In the genomic region with DNA sequence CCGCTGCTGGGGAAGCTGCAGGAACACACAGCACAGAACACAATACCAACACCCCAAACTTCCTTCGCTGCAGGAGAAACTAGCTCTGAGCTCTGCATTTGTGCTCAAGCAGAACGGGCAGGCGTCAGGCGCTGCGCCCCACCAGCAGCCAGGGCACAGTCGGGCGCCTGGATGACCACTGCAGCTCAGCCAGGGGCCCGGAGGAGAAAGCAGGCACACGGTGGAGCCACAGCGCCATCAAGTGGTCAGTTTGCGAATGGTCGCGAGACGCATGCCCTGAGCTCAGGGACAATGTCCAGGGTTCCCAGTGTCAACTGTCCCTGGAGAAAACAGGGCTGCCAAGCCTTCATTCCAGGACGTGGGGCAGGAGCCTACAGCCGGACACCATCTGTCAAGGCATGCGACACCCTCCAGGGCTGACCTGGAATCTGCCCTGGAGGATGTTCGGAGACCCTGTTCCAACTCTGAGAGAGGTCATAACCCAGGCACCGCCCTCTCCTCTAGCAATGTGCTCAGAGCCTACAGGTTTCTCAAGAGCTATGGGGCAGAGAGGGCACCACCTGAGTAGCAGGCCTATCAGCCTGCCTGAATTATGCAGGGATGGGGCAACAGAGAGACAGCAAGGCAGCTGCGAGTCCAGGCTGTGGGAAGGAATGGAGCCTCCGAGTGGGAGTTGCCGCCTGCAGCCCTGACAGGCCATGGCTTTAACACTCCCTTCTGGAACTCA, we compare ENCODE assay signal across 7 mouse cellular contexts.
DNase-seq lines count a peak whose midpoint lies in the region; ATAC-seq and TF ChIP-seq lines count a peak whose summit lies in the region.

No protein-coding gene starts in this region.

- WGBS in embryonic facial prominence, embryonic 10.5 days = 4% methylated on average over 23 of the region's 23 CpGs
- 6% methylated on average over 23 of the region's 23 CpGs for WGBS in intestine, postnatal 0 days
- 3% methylated on average over 23 of the region's 23 CpGs for WGBS in limb, embryonic 10.5 days
- WGBS in midbrain, embryonic 12.5 days = 9% methylated on average over 23 of the region's 23 CpGs
- WGBS in small intestine, adult 2 months = 10% methylated on average over 23 of the region's 23 CpGs

- no peaks in the 10 kb centered on the region for H3K27me3 ChIP-seq in embryonic facial prominence, embryonic 10.5 days (replicated peaks; ENCODE audit: low read depth, poor library complexity, severe bottlenecking)
- H3K27me3 ChIP-seq in intestine, postnatal 0 days (replicated peaks; ENCODE audit: control insufficient read depth, insufficient read depth, low read length) = no peaks in the 10 kb centered on the region
- peaks cover 13% of the 10 kb centered on the region for H3K27me3 ChIP-seq in limb, embryonic 10.5 days (ENCODE audit: low read depth, poor library complexity, severe bottlenecking)
- H3K27me3 ChIP-seq in midbrain, embryonic 12.5 days = peaks cover 33% of the 10 kb centered on the region
- no peaks in the 10 kb centered on the region for H3K27me3 ChIP-seq in small intestine, adult 2 months (ENCODE audit: control insufficient read depth, insufficient read depth, low read length)

- peak overlapping the region; percentile 38 for H3K4me3 ChIP-seq in embryonic facial prominence, embryonic 10.5 days
- peak overlapping the region; percentile 22; the same call in 1 of the 2 replicates for H3K4me3 ChIP-seq in intestine, postnatal 0 days (ENCODE audit: low read depth, low read length)
- H3K4me3 ChIP-seq in limb, embryonic 10.5 days = peak overlapping the region; percentile 36
- peak overlapping the region; percentile 21; the same call in 1 of the 2 replicates for H3K4me3 ChIP-seq in midbrain, embryonic 12.5 days
- peak overlapping the region; percentile 37 for H3K4me3 ChIP-seq in small intestine, adult 2 months (ENCODE audit: low read depth, low read length)

- ATAC-seq in granulocyte monocyte progenitor cell, adult 5-6 weeks (replicated peaks; ENCODE audit: poor library complexity, severe bottlenecking) = peak; percentile 92
- peak; percentile 73 for ATAC-seq in intestine, postnatal 0 days
- ATAC-seq in midbrain, embryonic 12.5 days (ENCODE audit: low FRiP score, low read depth) = peak; percentile 85

- no peaks in the 10 kb centered on the region for H3K9me3 ChIP-seq in embryonic facial prominence, embryonic 10.5 days
- no peaks in the 10 kb centered on the region for H3K9me3 ChIP-seq in intestine, postnatal 0 days (ENCODE audit: control insufficient read depth)
- no peaks in the 10 kb centered on the region for H3K9me3 ChIP-seq in limb, embryonic 10.5 days (replicated peaks)
- H3K9me3 ChIP-seq in midbrain, embryonic 12.5 days = no peaks in the 10 kb centered on the region

- peaks cover 9% of the 10 kb centered on the region; the same call in 1 of the 2 replicates for H3K36me3 ChIP-seq in embryonic facial prominence, embryonic 10.5 days (replicated peaks)
- H3K36me3 ChIP-seq in intestine, postnatal 0 days (ENCODE audit: control insufficient read depth, insufficient read depth) = no peaks in the 10 kb centered on the region; the same call in 1 of the 2 replicates
- H3K36me3 ChIP-seq in limb, embryonic 10.5 days = peaks cover 15% of the 10 kb centered on the region
- no peaks in the 10 kb centered on the region for H3K36me3 ChIP-seq in midbrain, embryonic 12.5 days
- H3K36me3 ChIP-seq in small intestine, adult 2 months (ENCODE audit: control insufficient read depth, insufficient read depth, low read length) = no peaks in the 10 kb centered on the region

- H3K4me1 ChIP-seq in embryonic facial prominence, embryonic 10.5 days = peaks cover 72% of the 10 kb centered on the region
- H3K4me1 ChIP-seq in intestine, postnatal 0 days (replicated peaks; ENCODE audit: control insufficient read depth, insufficient read depth, low read length) = peaks cover 5% of the 10 kb centered on the region; the same call in 1 of the 2 replicates
- peaks cover 70% of the 10 kb centered on the region for H3K4me1 ChIP-seq in limb, embryonic 10.5 days
- peaks cover 53% of the 10 kb centered on the region for H3K4me1 ChIP-seq in midbrain, embryonic 12.5 days
- peaks cover 16% of the 10 kb centered on the region for H3K4me1 ChIP-seq in small intestine, adult 2 months (ENCODE audit: control insufficient read depth, insufficient read depth, insufficient read length, low read length)

- TF ChIP-seq POLR2A in small intestine, adult 2 months (IDR thresholded peaks at IDR 0.05; ENCODE audit: low read depth, low read length) = no peak

- peak; percentile 100 for TF ChIP-seq CTCF in intestine, postnatal 0 days (IDR thresholded peaks at IDR 0.05; ENCODE audit: low read depth)
- TF ChIP-seq CTCF in small intestine, adult 2 months (IDR thresholded peaks at IDR 0.05; ENCODE audit: extremely low read depth, insufficient read length, insufficient replicate concordance, low read depth, low read length) = peak; percentile 94

- peak overlapping the region; percentile 67 for H3K4me2 ChIP-seq in intestine, postnatal 0 days (replicated peaks; ENCODE audit: low read depth)
- H3K4me2 ChIP-seq in midbrain, embryonic 12.5 days (replicated peaks) = peak overlapping the region; percentile 55

- peak; percentile 93 for DNase-seq in adrenal gland, postnatal 14 days
- DNase-seq in embryonic facial prominence, embryonic 10.5 days (ENCODE audit: low spot score) = peak; percentile 93
- peak; percentile 97 for DNase-seq in limb, embryonic 10.5 days (ENCODE audit: low spot score)

- peak overlapping the region; percentile 71 for H3K27ac ChIP-seq in embryonic facial prominence, embryonic 10.5 days (replicated peaks)
- H3K27ac ChIP-seq in intestine, postnatal 0 days (ENCODE audit: low read depth, low read length) = peak overlapping the region; percentile 46
- peak overlapping the region; percentile 71 for H3K27ac ChIP-seq in limb, embryonic 10.5 days
- H3K27ac ChIP-seq in midbrain, embryonic 12.5 days (replicated peaks) = peak overlapping the region; percentile 68
- peak overlapping the region; percentile 1; the same call in 1 of the 2 replicates for H3K27ac ChIP-seq in small intestine, adult 2 months (ENCODE audit: insufficient read depth, low read depth, low read length)

- no peak overlapping the region for H3K9ac ChIP-seq in intestine, postnatal 0 days (ENCODE audit: low read depth, low read length)
- peak overlapping the region; percentile 43; the same call in 1 of the 2 replicates for H3K9ac ChIP-seq in midbrain, embryonic 12.5 days (replicated peaks)

Comparison
In these comparisons a context has a peak if more than half of its experiments do, and no peak if none do; other contexts are left out.
1. Peak in every context shown above with its lines: DNase-seq, ATAC-seq, H3K4me3 ChIP-seq and H3K27ac ChIP-seq.
2. H3K27ac ChIP-seq: peak in every context shown above with its lines; median percentile 71 in embryonic facial prominence, embryonic 10.5 days; 71 in limb, embryonic 10.5 days; 68 in midbrain, embryonic 12.5 days; 46 in intestine, postnatal 0 days; 1 in small intestine, adult 2 months.